Mouse (Mus musculus) subcutaneous adipose tissue, adult 2 months (tissue): Measurements from ENCODE around the gene Gm4312. TPM values are rescaled to one million over a fixed set of nuclear protein-coding genes. Genes with fewer than 3 reads are reported as not detected.

Experiments
- polyA plus RNA-seq: library from polyadenylated mRNA; depleted of rRNA; stranded (reverse); fragments of >200 nt; gene quantifications from 2 replicates; pipeline ENCODE4 v1.2.3, GENCODE M21; 2012; ENCODE audit warnings: low replicate concordance; rRNA removed

Gm4312 gene
- polyA plus RNA-seq: not detected in 2 replicates

GRCm38 (mm10) chr10:100382460-100382859 is at the start of gene Gm4312:
TSS of gene Gm4312 (minus strand) at chr10:100382560.

GRCm38 (mm10) chr10:100361038-100361437 is 21.3 kb downstream of the Gm4312 start, which contains the start of gene Gm4307:
TSS of gene Gm4307 (plus strand) at chr10:100361338.

GRCm38 (mm10) chr10:100350793-100351192 is 31.6 kb downstream of the Gm4312 start, which contains the start of gene Gm4305:
TSS of gene Gm4305 (plus strand) at chr10:100351093.

GRCm38 (mm10) chr10:100345672-100346071 is 36.7 kb downstream of the Gm4312 start, which contains the start of gene Gm4303:
TSS of gene Gm4303 (plus strand) at chr10:100345972.

GRCm38 (mm10) chr10:100340536-100340935 is 41.8 kb downstream of the Gm4312 start, which contains the start of gene Gm4302:
TSS of gene Gm4302 (plus strand) at chr10:100340836.

GRCm38 (mm10) chr10:100335376-100335775 is 47.0 kb downstream of the Gm4312 start, which contains the start of gene Gm4301:
TSS of gene Gm4301 (plus strand) at chr10:100335676.

Other genes with a start within 250 kb of the Gm4312 start
- gene Gm4301, start 46.9 kb downstream of the Gm4312 start, polyA plus RNA-seq: not detected in 2 replicates
- gene Gm4302, start 41.7 kb downstream of the Gm4312 start, polyA plus RNA-seq: not detected in 2 replicates
- not detected in 2 replicates for gene Gm4303, start 36.6 kb downstream of the Gm4312 start, polyA plus RNA-seq
- gene Gm4305, start 31.5 kb downstream of the Gm4312 start, polyA plus RNA-seq: not detected in 2 replicates
- not detected in 2 replicates for gene Gm4307, start 21.2 kb downstream of the Gm4312 start, polyA plus RNA-seq
- gene Tmtc3, start 104.8 kb upstream of the Gm4312 start, polyA plus RNA-seq: 7.8 and 13.0 TPM in 2 replicates
- gene Cep290, start 105.0 kb upstream of the Gm4312 start, polyA plus RNA-seq: 0.42 and 0.48 TPM in 2 replicates
- gene 4930430F08Rik, start 207.9 kb upstream of the Gm4312 start, polyA plus RNA-seq: 5.2 and 9.0 TPM in 2 replicates
- not detected in 2 replicates for gene 1700017N19Rik, start 207.9 kb upstream of the Gm4312 start, polyA plus RNA-seq